Mouse (Mus musculus): ENCODE results near the gene Ndufb8. TPM values are rescaled to one million over a fixed set of nuclear protein-coding genes. Genes with fewer than 3 reads are reported as not detected.
A peak's percentile ranks its signal among the peaks of the same experiment; 100 is the strongest.

The Ndufb8 gene
- polyA plus RNA-seq, 1 experiment from 2014 or later = 499 TPM

- H3K36me3 ChIP-seq = peaks cover 46% of the 10 kb centered on the region
- peak overlapping the region; percentile 72 for H3K4me3 ChIP-seq (replicated peaks)
- no peak overlapping the region for H3K27ac ChIP-seq
- no peaks in the 10 kb centered on the region for H3K9me3 ChIP-seq
- H3K4me2 ChIP-seq = peak overlapping the region; percentile 88
- 92% methylated on average over 14 of the region's 14 CpGs for WGBS
- peaks cover 3% of the 10 kb centered on the region; the same call in 1 of the 2 replicates for H3K27me3 ChIP-seq
- H3K4me1 ChIP-seq (replicated peaks) = peaks cover 25% of the 10 kb centered on the region
- no peak for ATAC-seq (ENCODE audit: insufficient number of reproducible peaks, insufficient read depth, low FRiP score, low TSS enrichment, low read depth)
- no peak overlapping the region for H3K9ac ChIP-seq (replicated peaks)
Measured at GRCm38 (mm10) chr19:44564006-44564405, 8.8 kb upstream of the Ndufb8 start.

GRCm38 (mm10) chr19:44562652-44563206 is 7.5 kb upstream of the Ndufb8 start, which contains the start of gene Hif1an:
TSS of gene Hif1an (plus strand) at chr19:44562850.
- Histone ChIP-seq H3K9ac (replicated peaks) (peak within 1 kb of the TSS; percentile 73), H3K27me3 (peaks cover 8% of the 10 kb centered on the region; the same call in 1 of the 2 replicates), H3K4me3 (replicated peaks) (peak within 1 kb of the TSS; percentile 72), H3K27ac (peak within 1 kb of the TSS; percentile 74; the same call in 1 of the 2 replicates), H3K4me2 (peak within 1 kb of the TSS; percentile 88), H3K4me1 (replicated peaks) (peaks cover 25% of the 10 kb centered on the region), H3K36me3 (peaks cover 34% of the 10 kb centered on the region), H3K9me3 (no peaks in the 10 kb centered on the region)
- peak; percentile 93 for ATAC-seq (ENCODE audit: insufficient number of reproducible peaks, insufficient read depth, low FRiP score, low TSS enrichment, low read depth)
- under 1% methylated on average over 33 of the region's 33 CpGs for WGBS

- H3K9me3 ChIP-seq = no peaks in the 10 kb centered on the region
- ATAC-seq (ENCODE audit: insufficient number of reproducible peaks, insufficient read depth, low FRiP score, low TSS enrichment, low read depth) = no peak
- H3K4me2 ChIP-seq = peak overlapping the region; percentile 88
- 5% methylated on average over 8 of the region's 8 CpGs for WGBS
- 0 out of 2 replicates have a peak overlapping the region, but pooled peaks have one; percentile 80 for H3K27ac ChIP-seq
- H3K9ac ChIP-seq (replicated peaks) = peak overlapping the region; percentile 82
- peak overlapping the region; percentile 90 for H3K4me3 ChIP-seq (replicated peaks)
- peaks cover 5% of the 10 kb centered on the region; the same call in 1 of the 2 replicates for H3K27me3 ChIP-seq
- peaks cover 11% of the 10 kb centered on the region for H3K4me1 ChIP-seq (replicated peaks)
- peaks cover 40% of the 10 kb centered on the region for H3K36me3 ChIP-seq
Measured at GRCm38 (mm10) chr19:44554490-44554860, 765 bp downstream of the Ndufb8 start.

GRCm38 (mm10) chr19:44553286-44553685 is 2.0 kb downstream of the Ndufb8 start:
- Histone ChIP-seq H3K36me3 (peaks cover 52% of the 10 kb centered on the region), H3K27ac (no peak overlapping the region), H3K27me3 (no peaks in the 10 kb centered on the region), H3K4me3 (replicated peaks) (no peak overlapping the region), H3K4me2 (no peak overlapping the region), H3K9ac (replicated peaks) (no peak overlapping the region), H3K9me3 (no peaks in the 10 kb centered on the region), H3K4me1 (replicated peaks) (peaks cover 11% of the 10 kb centered on the region)
- 93% methylated on average over 4 of the region's 4 CpGs for WGBS
- ATAC-seq (ENCODE audit: insufficient number of reproducible peaks, insufficient read depth, low FRiP score, low TSS enrichment, low read depth) = no peak

GRCm38 (mm10) chr19:44552731-44553130 is 2.5 kb downstream of the Ndufb8 start, which contains the start of gene Gm20538:
TSS of gene Gm20538 (minus strand) at chr19:44552831.
- no peak within 1 kb of the TSS for H3K27ac ChIP-seq
- H3K9me3 ChIP-seq = no peaks in the 10 kb centered on the region
- H3K4me3 ChIP-seq (replicated peaks) = no peak within 1 kb of the TSS
- H3K9ac ChIP-seq (replicated peaks) = no peak within 1 kb of the TSS
- 95% methylated on average over 4 of the region's 4 CpGs for WGBS
- ATAC-seq (ENCODE audit: insufficient number of reproducible peaks, insufficient read depth, low FRiP score, low TSS enrichment, low read depth) = no peak
- peaks cover 11% of the 10 kb centered on the region for H3K4me1 ChIP-seq (replicated peaks)
- peaks cover 57% of the 10 kb centered on the region for H3K36me3 ChIP-seq
- no peaks in the 10 kb centered on the region for H3K27me3 ChIP-seq
- H3K4me2 ChIP-seq = no peak within 1 kb of the TSS

- Histone ChIP-seq H3K4me3 (replicated peaks) (peak within 1 kb of the TSS; percentile 52), H3K4me2 (peak within 1 kb of the TSS; percentile 92), H3K36me3 (peaks cover 30% of the 10 kb centered on the region), H3K27me3 (peaks cover 19% of the 10 kb centered on the region), H3K27ac (no peak within 1 kb of the TSS), H3K4me1 (replicated peaks) (peaks cover 7% of the 10 kb centered on the region), H3K9ac (replicated peaks) (peak within 1 kb of the TSS; percentile 57), H3K9me3 (peaks cover 11% of the 10 kb centered on the region; the same call in 1 of the 2 replicates)
- WGBS = 1% methylated on average over 47 of the region's 47 CpGs
- ATAC-seq (ENCODE audit: insufficient number of reproducible peaks, insufficient read depth, low FRiP score, low TSS enrichment, low read depth) = peak; percentile 66
Measured at GRCm38 (mm10) chr19:44545321-44546041, 9.8 kb downstream of the Ndufb8 start, which contains the start of gene Sec31b. TSS of gene Sec31b (minus strand) at chr19:44545864.

GRCm38 (mm10) chr19:44544775-44545174 is 10.5 kb downstream of the Ndufb8 start:
- WGBS = 3% methylated on average over 13 of the region's 13 CpGs
- peak overlapping the region; percentile 92 for H3K4me2 ChIP-seq
- peaks cover 7% of the 10 kb centered on the region for H3K4me1 ChIP-seq (replicated peaks)
- no peak overlapping the region for H3K9ac ChIP-seq (replicated peaks)
- H3K9me3 ChIP-seq = peaks cover 18% of the 10 kb centered on the region; the same call in 1 of the 2 replicates
- H3K27me3 ChIP-seq = peaks cover 19% of the 10 kb centered on the region
- no peak overlapping the region for H3K27ac ChIP-seq
- ATAC-seq (ENCODE audit: insufficient number of reproducible peaks, insufficient read depth, low FRiP score, low TSS enrichment, low read depth) = no peak
- peak overlapping the region; percentile 52; the same call in 1 of the 2 replicates for H3K4me3 ChIP-seq (replicated peaks)
- peaks cover 23% of the 10 kb centered on the region for H3K36me3 ChIP-seq

GRCm38 (mm10) chr19:44544372-44544771 is 10.9 kb downstream of the Ndufb8 start:
- no peak overlapping the region for H3K27ac ChIP-seq
- no peak overlapping the region for H3K4me3 ChIP-seq (replicated peaks)
- peaks cover 19% of the 10 kb centered on the region for H3K27me3 ChIP-seq
- ATAC-seq (ENCODE audit: insufficient number of reproducible peaks, insufficient read depth, low FRiP score, low TSS enrichment, low read depth) = no peak
- peaks cover 7% of the 10 kb centered on the region for H3K4me1 ChIP-seq (replicated peaks)
- no peak overlapping the region for H3K9ac ChIP-seq (replicated peaks)
- 66% methylated on average over 10 of the region's 10 CpGs for WGBS
- no peak overlapping the region for H3K4me2 ChIP-seq
- H3K9me3 ChIP-seq = peaks cover 18% of the 10 kb centered on the region; the same call in 1 of the 2 replicates
- peaks cover 19% of the 10 kb centered on the region for H3K36me3 ChIP-seq

- peaks cover 18% of the 10 kb centered on the region; the same call in 1 of the 2 replicates for H3K9me3 ChIP-seq
- peaks cover 19% of the 10 kb centered on the region for H3K27me3 ChIP-seq
- peaks cover 7% of the 10 kb centered on the region for H3K4me1 ChIP-seq (replicated peaks)
- H3K4me2 ChIP-seq = no peak overlapping the region
- H3K36me3 ChIP-seq = peaks cover 2% of the 10 kb centered on the region; the same call in 1 of the 2 replicates
- ATAC-seq (ENCODE audit: insufficient number of reproducible peaks, insufficient read depth, low FRiP score, low TSS enrichment, low read depth) = no peak
- no peak overlapping the region for H3K27ac ChIP-seq
- no peak overlapping the region for H3K4me3 ChIP-seq (replicated peaks)
- no peak overlapping the region for H3K9ac ChIP-seq (replicated peaks)
- WGBS = 90% methylated on average over 8 of the region's 8 CpGs
Measured at GRCm38 (mm10) chr19:44542694-44543178, 12.5 kb downstream of the Ndufb8 start.

GRCm38 (mm10) chr19:44537416-44537815 is 17.8 kb downstream of the Ndufb8 start:
- Histone ChIP-seq H3K27me3 (peaks cover 4% of the 10 kb centered on the region; the same call in 1 of the 2 replicates), H3K36me3 (no peaks in the 10 kb centered on the region), H3K4me3 (replicated peaks) (no peak overlapping the region), H3K27ac (no peak overlapping the region), H3K9ac (replicated peaks) (no peak overlapping the region), H3K4me1 (replicated peaks) (no peaks in the 10 kb centered on the region), H3K9me3 (peaks cover 18% of the 10 kb centered on the region; the same call in 1 of the 2 replicates), H3K4me2 (no peak overlapping the region)
- 81% methylated on average over 8 of the region's 8 CpGs for WGBS
- ATAC-seq (ENCODE audit: insufficient number of reproducible peaks, insufficient read depth, low FRiP score, low TSS enrichment, low read depth) = no peak

- Histone ChIP-seq H3K9me3 (peaks cover 6% of the 10 kb centered on the region; the same call in 1 of the 2 replicates), H3K27me3 (peaks cover 14% of the 10 kb centered on the region), H3K9ac (replicated peaks) (no peak overlapping the region), H3K4me1 (replicated peaks) (no peaks in the 10 kb centered on the region), H3K4me2 (no peak overlapping the region), H3K4me3 (replicated peaks) (no peak overlapping the region), H3K36me3 (no peaks in the 10 kb centered on the region), H3K27ac (no peak overlapping the region)
- 34% methylated on average over 3 of the region's 3 CpGs for WGBS
- no peak for ATAC-seq (ENCODE audit: insufficient number of reproducible peaks, insufficient read depth, low FRiP score, low TSS enrichment, low read depth)
Measured at GRCm38 (mm10) chr19:44535376-44535775, 19.9 kb downstream of the Ndufb8 start.
